Mouse (Mus musculus) brain, embryonic 14.5 days (tissue): ENCODE measurements around the gene Krt83.

ENCODE experiments used
- CTCF ChIP-seq: fragments of 200-500 bp; IDR thresholded peaks from 2 replicates; pipeline ENCODE4 v1.5.1; 2012; ENCODE audit warnings: inconsistent platforms, mild to moderate bottlenecking, moderate library complexity, borderline replicate concordance; ENCODE audit not compliant: insufficient read depth, insufficient read length; ENCODE audit errors: extremely low read depth
- POLR2A ChIP-seq: fragments of 200-500 bp; IDR thresholded peaks from 2 replicates; pipeline ENCODE4 v1.6.1; 2012; ENCODE audit warnings: mild to moderate bottlenecking, inconsistent platforms, borderline replicate concordance; ENCODE audit not compliant: poor library complexity, insufficient read depth, insufficient read length, severe bottlenecking; ENCODE audit errors: extremely low read depth

DNA sequence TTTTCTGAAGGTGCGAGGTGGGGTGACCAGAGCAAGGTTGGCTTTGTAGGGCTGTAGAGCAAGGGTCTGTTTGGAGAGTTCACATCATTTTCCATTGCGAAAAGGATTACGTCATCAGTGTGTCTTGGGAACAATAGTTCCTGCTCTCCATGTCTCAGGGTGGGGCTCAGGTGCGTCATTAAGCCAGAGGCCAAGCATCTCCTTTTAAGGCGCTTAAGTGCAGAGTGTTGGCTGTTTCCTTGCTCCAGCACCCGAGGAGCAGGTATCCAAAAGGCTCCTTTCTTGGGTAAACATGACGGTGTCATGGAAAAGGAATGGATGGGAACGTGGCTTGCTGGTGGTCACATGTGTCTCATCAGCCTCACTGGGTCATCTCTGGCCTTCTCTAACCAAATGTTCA is 36.5 kb downstream of the Krt83 start:
- TF ChIP-seq CTCF: no peak
- TF ChIP-seq POLR2A: no peak
